Mouse (Mus musculus) ES-E14 (cell line): ENCODE results near the gene Ralgapa1. TPM values are rescaled to one million over a fixed set of nuclear protein-coding genes. Genes with fewer than 3 reads are reported as not detected.
A peak's percentile ranks its signal among the peaks of the same experiment; 100 is the strongest.

Experiments
- DNase-seq: peaks from one replicate; pipeline ENCODE4 v3.0.0-alpha.2; 2013; ENCODE audit warnings: low read depth, low spot score
- H3K27ac ChIP-seq: 2 replicates; pipeline ENCODE4 v1.5.1; 2012; ENCODE audit warnings: low read depth, mild to moderate bottlenecking, low read length, moderate library complexity, mixed read lengths; ENCODE audit not compliant: poor library complexity, insufficient read depth, severe bottlenecking
- H3K36me3 ChIP-seq: 2 replicates; pipeline ENCODE4 v1.6.1; 2012; ENCODE audit warnings: mild to moderate bottlenecking, low read length, moderate library complexity, mixed read lengths; ENCODE audit not compliant: control insufficient read depth, poor library complexity, insufficient read depth, severe bottlenecking
- H3K4me1 ChIP-seq, 2 experiments: fragments of 150-350 bp in 1 of 2; sonication (generic) in 1 of 2; 2 replicates each; pipeline ENCODE4 v1.6.1; 2012; ENCODE audit warnings: low read length in 2 of 2, mild to moderate bottlenecking in 1 of 2, mixed read lengths in 1 of 2; ENCODE audit not compliant: control insufficient read depth in 2 of 2, insufficient read depth in 2 of 2, poor library complexity in 1 of 2
- H3K4me3 ChIP-seq, 2 experiments: fragments of 150-350 bp in 1 of 2; sonication (generic) in 1 of 2; 2 replicates each; pipeline ENCODE4 v1.5.1; 2012; ENCODE audit warnings: low read length in 2 of 2, low read depth in 1 of 2, mild to moderate bottlenecking in 1 of 2, mixed read lengths in 1 of 2; ENCODE audit not compliant: insufficient read depth in 1 of 2, poor library complexity in 1 of 2, severe bottlenecking in 1 of 2
- H3K9ac ChIP-seq: 2 replicates; pipeline ENCODE4 v1.6.1; 2012; ENCODE audit warnings: low read depth, mild to moderate bottlenecking, low read length, mixed read lengths; ENCODE audit not compliant: poor library complexity, insufficient read depth, severe bottlenecking
- H3K9me3 ChIP-seq: fragments of 150-350 bp; sonication (generic); 2 replicates; pipeline ENCODE4 v1.6.1; 2012; ENCODE audit warnings: low read depth, mild to moderate bottlenecking, low read length; ENCODE audit not compliant: control insufficient read depth, insufficient read depth
- CHD2 ChIP-seq: IDR thresholded peaks from 2 replicates; pipeline ENCODE4 v1.6.1; 2014; ENCODE audit warnings: mild to moderate bottlenecking, low read depth, low read length, inconsistent platforms
- HCFC1 ChIP-seq: IDR thresholded peaks from 2 replicates; pipeline ENCODE4 v1.6.1; 2012; ENCODE audit warnings: low read length, inconsistent platforms, borderline replicate concordance; ENCODE audit not compliant: insufficient read depth
- MAFK ChIP-seq: IDR thresholded peaks from 2 replicates; pipeline ENCODE4 v1.6.1; 2014; ENCODE audit warnings: mild to moderate bottlenecking, low read depth, low read length, inconsistent platforms; ENCODE audit not compliant: insufficient read depth
- ZC3H11A ChIP-seq: IDR thresholded peaks from 2 replicates; pipeline ENCODE4 v1.6.1; 2012; ENCODE audit warnings: low read depth, mild to moderate bottlenecking, inconsistent platforms, low read length, borderline replicate concordance
- ZNF384 ChIP-seq: IDR thresholded peaks from 2 replicates; pipeline ENCODE4 v1.6.1; 2012; ENCODE audit warnings: low read depth, low read length, inconsistent platforms
- in situ Hi-C, 2 experiments: fragments of 600-800 bp; cut with MboI; formaldehyde crosslinking; loops; one replicate each; pipeline ENCODE4 v1.15.1; 2025; ENCODE audit warnings: low sequenced_read_pairs in 2 of 2, inconsistent platforms in 1 of 2; ENCODE audit not compliant: unreplicated experiment in 2 of 2
- total RNA-seq: library from RNA; depleted of rRNA; stranded (reverse); fragments of 300-350 nt; gene quantifications from 2 replicates; pipeline ENCODE4 v1.2.3, GENCODE M21; 2012

Gene Ralgapa1
- total RNA-seq, 1 experiment, result 8.9 TPM

- no peak for DNase-seq
- TF ChIP-seq ZNF384, result no peak
- TF ChIP-seq MAFK, result no peak
- TF ChIP-seq ZC3H11A, result no peak
- no peak for TF ChIP-seq CHD2
- no peak for TF ChIP-seq HCFC1
- Histone ChIP-seq H3K36me3 (no peaks in the 10 kb centered on the region), H3K4me3 (no peak overlapping the region), H3K9me3 (no peaks in the 10 kb centered on the region), H3K27ac (no peak overlapping the region), H3K9ac (no peak overlapping the region), H3K4me1 (no peaks in the 10 kb centered on the region)
- in situ Hi-C loops, result no loop called here
Measured at GRCm38 (mm10) chr12:55607902-55608301, 213.1 kb downstream of the Ralgapa1 start.

GRCm38 (mm10) chr12:55604411-55604810 lies 216.6 kb downstream of the Ralgapa1 start:
- H3K27ac ChIP-seq, result no peak overlapping the region
- TF ChIP-seq CHD2 (no peak), HCFC1 (no peak), MAFK (no peak), ZC3H11A (no peak), ZNF384 (no peak)
- no peak overlapping the region for H3K9ac ChIP-seq
- in situ Hi-C loops, result no loop called here
- no peaks in the 10 kb centered on the region for H3K4me1 ChIP-seq
- no peaks in the 10 kb centered on the region for H3K9me3 ChIP-seq
- H3K4me3 ChIP-seq, result no peak overlapping the region
- no peaks in the 10 kb centered on the region for H3K36me3 ChIP-seq
- no peak for DNase-seq

- no peak overlapping the region; the same call in 1 of the 2 replicates for H3K9ac ChIP-seq
- no peak for TF ChIP-seq ZNF384
- no peak for TF ChIP-seq ZC3H11A
- no peak for TF ChIP-seq HCFC1
- TF ChIP-seq MAFK, result no peak
- no peak for TF ChIP-seq CHD2
- H3K4me1 ChIP-seq, result no peaks in the 10 kb centered on the region
- in situ Hi-C loops, result no loop called here
- peak overlapping the region; percentile 47 to 56 for H3K4me3 ChIP-seq
- no peaks in the 10 kb centered on the region for H3K9me3 ChIP-seq
- H3K36me3 ChIP-seq, result no peaks in the 10 kb centered on the region
- DNase-seq, result no peak
- no peak overlapping the region for H3K27ac ChIP-seq
Measured at GRCm38 (mm10) chr12:55600503-55600994, 220.4 kb downstream of the Ralgapa1 start.

DNA sequence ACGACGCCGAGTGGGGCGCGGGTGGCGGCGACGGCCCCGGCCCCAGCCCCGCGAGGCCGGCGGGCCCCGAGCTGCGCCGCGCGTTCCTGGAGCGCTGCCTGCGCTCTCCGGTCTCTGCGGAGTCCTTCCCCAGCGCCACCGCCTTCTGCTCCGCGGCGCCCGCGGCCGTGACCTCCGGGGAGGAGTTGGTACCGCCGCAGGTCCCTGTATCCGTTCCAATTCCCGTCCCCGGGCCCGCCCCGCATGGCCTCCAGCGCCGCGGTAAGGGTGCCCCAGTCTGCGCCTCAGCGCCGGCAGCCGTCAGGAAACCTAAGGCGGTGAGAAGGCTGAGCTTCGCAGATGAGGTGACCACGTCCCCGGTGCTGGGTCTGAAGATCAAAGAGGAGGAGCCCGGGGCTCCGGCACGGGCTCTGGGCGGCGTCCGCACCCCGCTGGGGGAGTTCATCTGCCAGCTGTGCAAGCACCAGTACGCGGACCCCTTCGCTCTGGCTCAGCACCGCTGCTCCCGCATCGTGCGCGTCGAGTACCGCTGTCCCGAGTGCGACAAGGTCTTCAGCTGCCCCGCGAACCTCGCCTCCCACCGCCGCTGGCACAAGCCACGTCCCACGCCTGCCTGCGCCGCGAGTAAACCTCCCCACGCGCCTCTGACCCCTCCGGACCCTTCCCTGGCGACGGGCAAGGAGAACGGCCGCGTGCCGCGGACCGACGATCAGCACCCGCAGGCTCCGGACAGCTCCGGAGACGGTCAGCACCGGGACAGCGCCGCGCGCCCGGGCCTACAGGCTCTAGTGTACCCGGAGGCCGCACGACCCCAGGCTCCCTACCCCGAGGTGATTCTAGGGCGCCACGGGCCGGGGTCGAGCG lies 221.1 kb downstream of the Ralgapa1 start:
- Histone ChIP-seq H3K9me3 (no peaks in the 10 kb centered on the region), H3K27ac (no peak overlapping the region), H3K36me3 (no peaks in the 10 kb centered on the region), H3K4me1 (no peaks in the 10 kb centered on the region), H3K4me3 (peak overlapping the region; percentile 65 to 74), H3K9ac (no peak overlapping the region)
- DNase-seq, result peak; percentile 41
- TF ChIP-seq HCFC1, result peak; percentile 66; the same call in 1 of the 2 replicates
- TF ChIP-seq ZC3H11A, result no peak
- in situ Hi-C loops, result no loop called here
